Mouse (Mus musculus) erythroblast, embryonic 14.5 days (primary cell): ENCODE results near the gene Fam19a3.

Source experiments
- GATA1 ChIP-seq: IDR thresholded peaks from 2 replicates; pipeline ENCODE4 v1.6.1; 2012; ENCODE audit warnings: low read length, inconsistent platforms, mixed read lengths
- TAL1 ChIP-seq: IDR thresholded peaks from 3 replicates; pipeline ENCODE4 v1.6.1; 2012; ENCODE audit warnings: low read length, inconsistent platforms, mixed read lengths

GRCm38 (mm10) chr3:104790401-104790937, 8.8 kb upstream of the Fam19a3 start:
- no peak for TF ChIP-seq TAL1
- no peak for TF ChIP-seq GATA1
